Mouse (Mus musculus) thymus, adult 2 months (tissue): ENCODE results near the gene Ndufb7.

ENCODE experiments used
- CTCF ChIP-seq: fragments of 200-500 bp; IDR thresholded peaks from 2 replicates; pipeline ENCODE4 v1.5.1; 2012; ENCODE audit warnings: mild to moderate bottlenecking, control low read depth, low read length, moderate library complexity, borderline replicate concordance; ENCODE audit not compliant: control insufficient read depth, poor library complexity, insufficient read depth; ENCODE audit errors: extremely low read depth
- POLR2A ChIP-seq: fragments of 200-500 bp; IDR thresholded peaks from 2 replicates; pipeline ENCODE4 v1.6.1; 2012; ENCODE audit warnings: mild to moderate bottlenecking, low read length, control low read depth, moderate library complexity; ENCODE audit not compliant: control insufficient read depth, poor library complexity, insufficient read depth; ENCODE audit errors: extremely low read depth

GRCm38 (mm10) chr8:83521310-83521709 is 45.2 kb upstream of the Ndufb7 start:
- no peak for TF ChIP-seq POLR2A
- no peak for TF ChIP-seq CTCF
